11 mouse cellular contexts compared by ENCODE assay signal in the genomic region with DNA sequence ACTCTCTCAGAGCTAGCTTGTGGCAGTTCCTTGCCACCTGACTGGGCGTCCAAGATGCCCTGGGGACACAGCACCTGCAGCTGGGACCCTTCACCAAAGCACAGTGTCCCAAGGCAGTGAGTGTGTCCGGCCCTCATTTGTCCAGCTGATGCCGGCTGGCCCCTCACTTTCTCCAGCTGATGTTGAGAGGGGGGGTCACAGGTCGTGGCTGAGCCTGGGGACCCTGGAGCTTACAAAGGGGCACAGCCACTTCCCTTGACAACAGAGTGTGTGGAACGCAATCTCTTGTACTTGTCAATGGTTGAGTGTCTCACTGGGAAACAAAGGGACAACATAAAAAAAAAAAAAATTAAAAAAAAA.
A peak's percentile ranks its signal among the peaks of the same experiment; 100 is the strongest.
DNase-seq lines count a peak whose midpoint lies in the region; ATAC-seq and TF ChIP-seq lines count a peak whose summit lies in the region.
"Had no signal": no experiment of that assay in that cellular context is flagged by ENCODE, and none has a peak within 500 bp of the region (broad histone marks: within the 10 kb centered on the region; RNA-seq: fewer than 3 reads in every experiment).

No protein-coding gene starts in this region.

- H3K27ac ChIP-seq in lung, embryonic 14.5 days (ENCODE audit: low read depth): no peak overlapping the region
- H3K27ac ChIP-seq in hindbrain, postnatal 0 days: no peak overlapping the region
- H3K27ac ChIP-seq in neural tube, embryonic 12.5 days: no peak overlapping the region
- H3K27ac ChIP-seq in left cerebral cortex, adult 2 months: no peak overlapping the region
- H3K27ac ChIP-seq: liver, embryonic 12.5 days; stomach, embryonic 15.5 days had no signal

- ATAC-seq in lung, embryonic 14.5 days (ENCODE audit: insufficient read depth): peak; percentile 16; the same call in 1 of the 2 replicates
- ATAC-seq in hindbrain, postnatal 0 days: 0 out of 2 replicates have a peak, but pooled peaks have one; percentile 24
- peak; percentile 31; the same call in 1 of the 2 replicates for ATAC-seq in neural tube, embryonic 12.5 days (ENCODE audit: low FRiP score, low read depth)
- ATAC-seq in activated CD4-positive, CD25-positive, alpha-beta regulatory T cell, adult 4 months: no peak
- ATAC-seq: liver, embryonic 12.5 days had no signal

- no peaks in the 10 kb centered on the region for H3K36me3 ChIP-seq in lung, embryonic 14.5 days (ENCODE audit: insufficient read depth)
- H3K36me3 ChIP-seq in hindbrain, postnatal 0 days (ENCODE audit: insufficient read depth, low read length): no peaks in the 10 kb centered on the region
- no peaks in the 10 kb centered on the region for H3K36me3 ChIP-seq in neural tube, embryonic 12.5 days
- H3K36me3 ChIP-seq: liver, embryonic 12.5 days; stomach, embryonic 15.5 days had no signal

- no peaks in the 10 kb centered on the region for H3K9me3 ChIP-seq in lung, embryonic 14.5 days (ENCODE audit: low read depth, low read length)
- no peaks in the 10 kb centered on the region for H3K9me3 ChIP-seq in hindbrain, postnatal 0 days (ENCODE audit: low read length)
- no peaks in the 10 kb centered on the region for H3K9me3 ChIP-seq in neural tube, embryonic 12.5 days
- H3K9me3 ChIP-seq: liver, embryonic 12.5 days; stomach, embryonic 15.5 days had no signal

- 28% methylated on average over 5 of the region's 5 CpGs for WGBS in lung, embryonic 14.5 days
- 18% methylated on average over 5 of the region's 5 CpGs for WGBS in hindbrain, postnatal 0 days
- 16% methylated on average over 5 of the region's 5 CpGs for WGBS in neural tube, embryonic 12.5 days

- no peak for TF ChIP-seq CTCF in lung, embryonic 14.5 days (IDR thresholded peaks at IDR 0.05; ENCODE audit: low read depth)
- TF ChIP-seq CTCF in hindbrain, postnatal 0 days (IDR thresholded peaks at IDR 0.05; ENCODE audit: low read depth): no peak
- TF ChIP-seq CTCF in left cerebral cortex, adult 2 months (IDR thresholded peaks at IDR 0.05): no peak

- H3K4me2 ChIP-seq in lung, embryonic 14.5 days: no peak overlapping the region
- H3K4me2 ChIP-seq in hindbrain, postnatal 0 days (ENCODE audit: low read depth, low read length): no peak overlapping the region
- peak overlapping the region; percentile 29 for H3K4me2 ChIP-seq in neural tube, embryonic 12.5 days (replicated peaks)
- H3K4me2 ChIP-seq: liver, embryonic 12.5 days; stomach, embryonic 15.5 days had no signal

- no peaks in the 10 kb centered on the region for H3K27me3 ChIP-seq in lung, embryonic 14.5 days (ENCODE audit: insufficient read depth, low read length)
- H3K27me3 ChIP-seq in hindbrain, postnatal 0 days (ENCODE audit: insufficient read depth, low read length): 0 out of 2 replicates have a peak, but pooled peaks cover 8% of the 10 kb centered on the region
- H3K27me3 ChIP-seq in neural tube, embryonic 12.5 days (replicated peaks): peaks cover 52% of the 10 kb centered on the region
- H3K27me3 ChIP-seq: liver, embryonic 12.5 days; stomach, embryonic 15.5 days had no signal

- DNase-seq in lung, embryonic 14.5 days: no peak
- DNase-seq in lung, postnatal 36 days: no peak
- DNase-seq in embryo, embryonic 9.5 days (ENCODE audit: extremely low spot score): peak; percentile 62
- DNase-seq in hindbrain, postnatal 0 days (ENCODE audit: low spot score): no peak
- DNase-seq in left cerebral cortex, adult 2 months (ENCODE audit: extremely low spot score in 1 of 2, low spot score in 2 of 2): no peak
- DNase-seq: adrenal gland, postnatal 36 days; lung, postnatal 10 days had no signal

- H3K4me1 ChIP-seq in lung, embryonic 14.5 days (ENCODE audit: insufficient read depth): no peaks in the 10 kb centered on the region
- H3K4me1 ChIP-seq in hindbrain, postnatal 0 days (ENCODE audit: insufficient read depth, low read length): peaks cover 5% of the 10 kb centered on the region; the same call in 1 of the 2 replicates
- peaks cover 11% of the 10 kb centered on the region for H3K4me1 ChIP-seq in neural tube, embryonic 12.5 days
- H3K4me1 ChIP-seq: liver, embryonic 12.5 days had no signal

- intact Hi-C loops in left cerebral cortex, adult 2 months (cut with DNase I): no loop called here

- no peak overlapping the region for H3K4me3 ChIP-seq in lung, embryonic 14.5 days (ENCODE audit: low read depth, low read length)
- no peak overlapping the region for H3K4me3 ChIP-seq in hindbrain, postnatal 0 days (ENCODE audit: low read length)
- H3K4me3 ChIP-seq in neural tube, embryonic 12.5 days: no peak overlapping the region
- no peak overlapping the region for H3K4me3 ChIP-seq in left cerebral cortex, adult 2 months
- H3K4me3 ChIP-seq: liver, embryonic 12.5 days; stomach, embryonic 15.5 days had no signal

- H3K9ac ChIP-seq in lung, embryonic 14.5 days: no peak overlapping the region
- no peak overlapping the region for H3K9ac ChIP-seq in hindbrain, postnatal 0 days (replicated peaks; ENCODE audit: low read length)
- no peak overlapping the region for H3K9ac ChIP-seq in neural tube, embryonic 12.5 days
- H3K9ac ChIP-seq: liver, embryonic 12.5 days; stomach, embryonic 15.5 days had no signal
